Mouse (Mus musculus) hindlimb bud, embryonic 11.5 days (tissue): Measurements from ENCODE around the gene Pzp.

Experiments used
- DNase-seq: peaks from one replicate; pipeline ENCODE4 v3.0.0-alpha.2; 2012; ENCODE audit warnings: low read depth, low spot score; ENCODE audit errors: extremely low spot score

The Pzp gene

DNA sequence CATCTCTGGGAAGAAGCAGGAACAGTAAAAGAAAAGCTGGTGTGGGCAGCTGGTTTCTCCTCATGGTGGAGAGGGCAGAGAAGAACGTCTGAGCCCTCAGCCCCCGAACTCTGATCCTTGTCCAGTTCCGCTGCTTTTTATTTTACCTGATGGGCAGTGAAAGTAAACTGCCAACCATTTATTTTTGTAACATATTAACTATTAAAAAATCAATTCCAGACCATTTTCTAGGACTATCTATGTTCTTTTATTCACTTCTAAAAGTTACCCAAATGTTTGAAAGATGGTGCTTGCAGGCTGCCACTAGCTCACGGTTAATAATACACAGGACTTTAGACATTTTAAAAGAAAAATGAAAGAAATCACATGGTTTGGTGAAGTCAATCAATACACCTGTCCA, at the start of gene Pzp:
Gene Pzp, minus strand, starts transcription at position 120 of the 400 bp plus-strand sequence.
- DNase-seq: no peak

DNA sequence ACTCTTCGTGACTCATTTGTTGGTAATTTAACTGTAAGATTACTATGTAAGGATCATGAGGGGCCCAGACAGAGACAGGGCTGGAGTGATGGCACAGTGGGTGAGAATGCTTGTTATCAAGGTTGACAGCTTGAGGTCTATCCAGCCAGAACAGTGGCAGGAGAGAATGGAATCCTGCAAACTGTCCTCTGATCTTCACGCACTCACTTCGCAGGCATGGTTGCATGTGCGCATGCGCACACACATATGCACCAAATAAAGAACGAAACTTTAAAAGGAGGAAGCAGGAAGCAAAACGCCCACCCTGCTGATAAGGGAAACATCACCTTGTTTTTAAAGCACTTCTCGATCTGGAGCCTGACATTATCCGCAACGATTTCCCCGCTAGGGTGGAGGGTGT, 40.1 kb upstream of the Pzp start:
- no peak for DNase-seq

DNA sequence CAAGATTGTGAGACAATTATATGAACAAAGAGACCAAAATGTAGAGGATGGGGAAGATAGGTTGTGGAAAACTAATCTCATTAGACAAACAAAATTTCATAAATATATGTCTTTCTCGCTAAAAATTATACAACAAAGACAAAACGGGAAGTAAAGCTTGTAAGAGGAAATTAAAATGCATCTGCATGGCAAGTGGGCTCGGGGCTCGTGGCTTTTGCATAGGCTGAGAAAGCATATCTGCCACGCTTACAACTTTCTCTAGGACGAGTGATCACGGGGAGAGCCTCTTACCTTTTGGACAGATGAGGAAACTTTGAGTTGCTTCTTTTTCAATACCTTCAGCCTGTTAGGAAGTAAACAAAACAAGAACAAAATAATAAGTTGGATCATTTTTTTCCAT, 27.5 kb upstream of the Pzp start:
- no peak for DNase-seq

DNA sequence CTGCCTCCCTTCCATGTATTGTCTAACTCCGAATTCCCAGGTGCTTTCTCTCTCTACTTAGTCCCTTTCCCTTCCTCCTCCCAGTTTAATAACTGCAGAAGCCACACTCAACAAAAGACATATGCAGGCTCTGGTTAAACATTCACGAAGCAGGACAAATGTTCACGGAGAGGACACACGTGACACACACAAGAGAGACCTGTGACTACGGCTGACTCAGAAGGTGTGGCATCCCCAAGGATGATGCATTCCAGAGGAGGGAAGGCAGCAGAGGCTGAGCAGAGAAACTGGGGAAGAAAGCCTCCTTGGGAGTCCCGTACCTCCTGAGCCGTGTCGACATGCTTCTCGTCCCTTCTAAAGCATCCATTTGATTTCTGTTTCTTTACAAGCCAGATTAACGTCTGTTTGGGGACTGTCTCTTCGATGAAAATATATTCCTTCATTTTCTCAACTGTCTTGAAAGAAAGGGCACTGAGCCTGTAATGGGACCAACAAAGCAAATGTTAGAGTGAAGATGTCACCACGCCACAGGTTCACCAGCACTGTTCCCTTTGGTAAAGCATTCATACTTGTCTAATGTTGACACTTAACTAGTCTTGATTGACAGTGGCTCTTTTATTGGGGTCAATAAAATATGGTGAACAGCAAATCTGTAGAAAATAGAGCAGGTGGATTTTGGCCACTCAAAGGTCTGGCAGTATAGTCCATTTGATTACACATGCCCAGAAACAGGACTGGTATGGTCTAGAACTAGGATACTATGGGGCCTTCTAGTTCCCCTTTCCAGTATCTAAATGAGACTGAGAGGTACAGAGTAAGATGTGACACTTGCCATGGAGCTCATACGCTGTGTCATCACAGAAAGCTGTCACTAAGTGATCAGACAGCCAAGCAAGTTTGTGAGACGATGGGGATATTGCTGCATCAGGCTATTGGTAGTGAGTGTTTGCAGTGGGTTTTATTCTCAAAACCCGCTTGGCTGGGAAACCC, 23.2 kb upstream of the Pzp start:
- no peak for DNase-seq

DNA sequence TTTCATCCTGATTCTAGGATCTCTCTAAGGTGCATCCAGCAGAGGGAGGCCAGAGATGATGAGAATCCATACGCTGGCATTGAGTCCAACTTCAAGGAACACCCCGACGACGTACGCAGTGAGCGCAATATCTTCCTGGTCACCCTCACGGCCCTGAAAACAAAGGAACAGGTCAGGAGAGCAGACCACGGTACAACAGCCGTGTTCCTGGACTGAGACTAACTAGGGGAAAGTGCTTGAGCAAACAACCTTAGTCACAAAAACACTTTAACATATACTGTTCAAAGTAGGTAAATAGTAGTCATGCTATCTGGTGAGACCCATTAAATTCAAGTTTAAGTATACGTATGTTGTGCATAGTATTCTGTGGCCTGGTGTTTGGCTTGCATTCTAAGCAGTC, 22.0 kb upstream of the Pzp start:
- DNase-seq: no peak

DNA sequence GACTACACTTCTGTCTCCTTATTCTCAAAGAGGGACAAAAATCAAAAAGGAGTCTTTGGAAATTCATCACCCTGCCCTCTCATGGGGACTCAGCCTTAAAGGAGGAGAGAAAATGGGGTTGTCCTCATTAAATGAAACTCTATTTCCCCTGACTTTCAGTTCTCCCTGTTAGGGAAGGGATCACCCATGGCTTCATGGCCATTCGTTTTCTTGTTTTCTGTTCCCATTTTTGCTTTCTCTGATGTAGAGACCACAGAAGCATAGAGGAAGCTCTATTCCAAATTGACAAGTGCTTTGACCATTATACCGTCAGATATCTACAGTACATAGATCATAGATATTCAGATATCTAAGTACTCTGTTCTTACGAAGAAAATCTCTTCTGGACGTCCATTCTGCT, 18.9 kb upstream of the Pzp start:
- no peak for DNase-seq

DNA sequence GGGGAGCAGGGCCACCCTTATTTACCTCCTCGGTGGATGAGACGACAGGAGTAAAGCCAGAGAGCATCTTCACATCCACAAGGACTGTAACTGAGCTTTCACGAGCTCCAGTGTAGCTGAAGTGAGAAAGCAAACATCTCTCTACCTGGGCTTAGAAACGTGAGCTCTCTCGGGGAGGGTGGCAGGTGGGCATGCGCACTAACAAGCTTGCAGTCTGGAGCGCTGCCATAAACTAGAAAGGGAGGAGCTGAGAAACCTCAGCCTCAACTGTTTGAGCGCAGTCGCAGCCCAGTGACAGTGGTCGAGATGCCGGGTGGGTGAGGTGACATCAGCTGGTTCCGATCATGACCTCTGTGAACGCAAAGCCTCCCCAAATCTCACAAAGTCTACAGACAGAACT, 16.7 kb upstream of the Pzp start:
- DNase-seq: no peak

DNA sequence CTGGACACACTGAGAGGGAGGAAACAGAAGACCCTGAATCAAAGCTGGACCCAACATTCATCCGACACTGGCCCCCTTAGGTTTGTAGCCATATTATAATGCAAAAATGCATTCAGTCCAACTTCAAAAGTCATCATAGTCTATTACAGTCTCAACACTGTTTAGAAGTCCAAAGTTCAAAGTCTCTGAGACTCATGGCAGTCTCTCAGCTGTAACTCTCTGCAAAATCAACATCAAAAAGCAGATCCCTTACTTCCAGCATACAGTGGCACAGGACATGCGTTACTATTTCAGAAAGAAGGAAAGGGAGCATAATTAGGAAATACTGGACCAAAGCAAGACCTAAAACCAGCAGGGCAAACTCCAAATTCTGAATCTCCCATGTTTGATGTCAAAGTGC, 8.7 kb upstream of the Pzp start:
- no peak for DNase-seq

DNA sequence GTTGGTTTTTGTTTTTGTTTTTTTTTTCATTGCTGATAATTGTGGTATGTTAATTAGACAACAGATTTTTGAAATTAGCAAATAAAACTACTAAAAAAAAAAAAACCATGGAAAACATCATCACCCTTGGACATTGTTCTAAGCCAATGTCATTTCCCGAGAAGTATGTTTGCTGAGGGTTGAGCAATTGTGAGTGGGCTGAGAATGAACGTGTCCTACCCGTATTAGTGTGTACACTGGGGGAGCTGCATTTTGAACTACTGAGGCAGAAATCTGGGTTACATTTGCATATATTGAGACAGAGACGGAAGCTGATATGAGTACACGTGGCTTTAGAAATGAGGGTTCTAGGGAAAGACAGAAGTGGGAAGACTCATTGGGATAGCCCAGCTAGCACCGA, 6.8 kb upstream of the Pzp start:
- DNase-seq: no peak

DNA sequence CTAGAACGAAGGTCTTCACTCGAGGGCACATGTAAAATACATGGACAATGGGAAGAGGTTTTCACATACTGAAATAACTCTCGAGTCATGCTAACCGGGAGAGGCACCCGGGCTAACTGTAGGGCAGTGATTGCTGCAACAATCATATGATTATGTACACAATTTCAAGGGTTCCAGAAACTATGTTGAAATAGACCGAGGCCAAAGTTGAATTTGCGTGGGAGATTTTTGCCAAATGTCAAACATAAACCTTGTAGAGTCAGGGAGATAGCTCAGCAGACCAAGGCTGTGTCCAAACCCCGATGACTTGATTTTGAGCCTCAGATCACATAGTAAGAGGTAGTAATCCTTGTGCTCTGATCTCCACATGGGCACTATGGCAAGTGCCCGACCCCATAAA, 6.2 kb upstream of the Pzp start:
- no peak for DNase-seq

DNA sequence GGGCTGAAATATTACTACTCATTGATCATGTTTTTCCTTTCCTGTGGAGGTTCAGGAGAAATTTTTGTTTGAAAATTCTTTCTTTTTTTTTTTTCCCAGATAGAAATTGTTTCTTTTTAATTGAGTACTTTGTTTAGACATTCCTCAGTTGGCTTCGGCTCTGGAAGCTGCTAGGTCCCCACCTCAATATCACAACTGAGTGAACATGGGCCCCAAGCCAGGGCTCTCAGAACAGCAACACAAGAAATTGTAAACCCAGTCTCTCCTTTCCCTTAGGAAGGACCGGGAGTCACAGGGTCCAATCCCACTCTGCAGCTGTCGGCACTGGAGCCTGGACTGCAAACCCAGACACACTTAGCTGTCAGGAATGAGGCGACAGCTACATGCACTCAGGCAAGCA, 2.0 kb upstream of the Pzp start:
- no peak for DNase-seq

DNA sequence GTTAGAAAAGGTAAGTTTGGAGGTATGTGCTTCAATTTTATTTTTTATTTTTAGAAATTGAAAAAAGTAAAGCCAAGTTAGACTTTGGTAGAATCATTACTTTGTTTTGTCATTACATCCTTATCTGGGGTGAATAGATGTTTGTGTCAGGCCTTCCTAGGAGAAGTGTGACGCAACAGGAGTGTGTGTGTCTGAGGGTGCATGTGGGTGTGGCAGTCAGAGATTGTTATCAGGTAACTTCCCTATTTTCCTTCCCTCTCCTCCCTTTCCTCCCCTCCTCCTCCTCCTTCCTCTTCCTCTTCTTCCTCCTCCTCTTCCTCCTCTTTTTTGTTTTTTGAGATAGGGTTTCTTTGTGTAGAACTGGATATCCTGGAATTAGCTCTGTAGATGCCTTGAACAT, 590 bp upstream of the Pzp start:
- DNase-seq: no peak

DNA sequence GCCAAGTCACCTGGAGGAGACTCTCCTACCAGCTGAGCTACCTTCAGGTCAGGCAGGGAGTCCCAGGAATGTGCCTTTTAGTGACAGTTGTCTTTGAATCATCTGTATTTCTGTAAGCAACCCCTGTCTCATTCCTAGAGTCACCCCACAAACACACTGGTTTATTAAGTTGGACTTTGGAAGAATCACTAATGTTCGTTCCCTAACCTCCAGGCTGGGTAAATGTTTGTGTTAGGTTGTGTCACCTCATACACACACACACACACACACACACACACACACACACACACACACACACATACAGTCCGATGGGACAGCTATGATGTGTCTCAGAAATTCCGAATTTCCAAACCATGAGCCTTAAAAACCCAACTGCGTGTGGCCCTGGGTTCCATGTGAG, 719 bp downstream of the Pzp start:
- DNase-seq: no peak

DNA sequence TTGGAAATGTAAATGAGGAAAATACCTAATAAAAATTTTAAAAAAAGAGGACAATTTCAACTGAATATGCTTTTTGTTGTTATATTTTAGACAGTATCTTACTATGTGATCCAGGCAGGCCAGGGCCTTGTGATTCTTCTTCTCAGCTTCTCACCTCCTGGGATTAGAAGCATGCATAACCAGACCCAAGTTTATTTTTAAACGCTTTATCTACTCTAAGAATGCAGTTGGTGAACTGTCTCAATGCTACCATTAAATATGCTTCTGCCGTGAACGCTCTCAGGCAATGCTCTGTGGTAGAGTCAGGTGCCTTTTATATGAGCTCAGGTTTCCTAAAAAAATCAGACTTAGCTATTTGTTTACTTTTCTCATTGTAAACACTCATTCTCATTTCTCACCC, 3.2 kb downstream of the Pzp start:
- no peak for DNase-seq

DNA sequence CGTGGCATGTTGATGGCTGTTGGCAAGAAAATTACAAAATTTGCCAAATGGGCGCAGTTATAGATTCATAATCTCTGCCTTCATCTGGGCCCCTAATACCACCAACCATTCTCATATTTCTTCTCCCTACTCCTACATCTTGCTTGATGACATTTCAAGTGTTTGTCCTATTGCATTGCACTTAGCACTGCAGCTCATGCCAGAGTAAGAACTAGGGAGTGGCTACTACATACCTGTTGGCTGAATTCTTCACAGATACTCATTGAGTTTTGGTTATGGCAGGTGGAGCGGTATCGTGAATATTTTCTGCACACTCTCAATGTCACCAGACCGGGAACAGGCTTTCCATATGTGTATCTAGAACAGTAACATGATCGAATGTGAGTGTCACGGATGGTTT, 7.4 kb downstream of the Pzp start:
- no peak for DNase-seq

DNA sequence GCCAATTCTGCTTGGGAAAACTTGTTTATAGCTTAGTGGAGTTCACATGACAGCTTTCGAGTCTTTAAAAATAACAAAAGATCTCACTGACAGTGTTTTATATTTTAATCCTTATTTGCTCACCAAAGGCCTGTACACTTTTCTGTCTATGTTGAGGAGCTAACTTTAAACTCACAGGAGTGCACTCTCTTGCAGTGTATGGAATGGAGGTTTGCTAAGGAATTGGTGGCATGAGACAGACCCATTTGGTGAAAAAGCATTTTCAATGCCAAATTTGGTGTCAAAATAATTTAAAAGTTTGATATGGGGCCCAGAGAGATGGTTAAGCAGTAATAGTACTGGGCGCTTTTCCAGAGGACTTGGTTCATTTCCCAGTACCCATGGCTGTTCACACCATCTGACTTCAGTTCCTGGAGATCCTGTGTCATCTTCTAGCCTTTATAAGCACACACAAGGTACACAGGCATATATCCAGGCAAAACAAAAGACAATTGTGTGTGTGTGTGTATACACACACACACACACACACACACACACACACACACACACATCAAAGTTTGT, 20.8 kb downstream of the Pzp start:
- DNase-seq: no peak

DNA sequence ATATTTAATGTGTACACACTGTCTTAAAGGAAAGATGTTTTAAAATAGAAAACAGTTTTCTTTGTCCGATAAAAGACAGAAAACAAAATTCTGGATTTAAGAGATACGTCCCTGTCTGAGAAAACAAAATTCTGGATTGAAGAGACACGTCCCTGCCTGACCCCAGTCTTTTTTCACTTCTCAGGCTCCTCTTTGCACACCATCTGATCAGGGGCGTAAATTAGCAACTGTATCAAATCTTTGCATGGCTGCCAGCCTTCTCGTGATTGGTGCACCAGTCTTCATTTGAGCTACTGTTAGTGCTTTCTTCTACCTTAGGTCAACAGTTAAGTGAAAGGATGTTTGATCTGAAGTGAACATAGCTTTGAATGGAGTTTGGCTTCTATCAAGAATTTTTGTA, 21.8 kb downstream of the Pzp start:
- DNase-seq: no peak

DNA sequence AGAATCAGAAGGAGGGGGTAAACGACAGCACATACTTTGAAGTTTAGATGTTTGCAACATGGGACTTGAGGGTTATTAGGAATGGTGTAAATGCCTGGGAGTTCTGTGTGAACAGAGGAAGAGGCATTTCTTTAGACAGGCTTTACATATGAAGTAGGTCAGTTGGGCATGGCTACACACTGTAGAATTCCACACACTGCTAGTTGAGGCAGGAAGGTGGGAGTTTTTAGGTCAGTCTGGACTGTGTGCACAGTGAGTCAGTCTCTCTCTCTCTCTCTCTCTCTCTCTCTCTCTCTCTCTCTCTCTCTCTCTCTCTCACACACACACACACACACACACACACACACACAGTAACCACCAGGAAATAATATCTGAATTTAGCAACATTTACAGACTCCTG, 31.2 kb downstream of the Pzp start:
- no peak for DNase-seq

DNA sequence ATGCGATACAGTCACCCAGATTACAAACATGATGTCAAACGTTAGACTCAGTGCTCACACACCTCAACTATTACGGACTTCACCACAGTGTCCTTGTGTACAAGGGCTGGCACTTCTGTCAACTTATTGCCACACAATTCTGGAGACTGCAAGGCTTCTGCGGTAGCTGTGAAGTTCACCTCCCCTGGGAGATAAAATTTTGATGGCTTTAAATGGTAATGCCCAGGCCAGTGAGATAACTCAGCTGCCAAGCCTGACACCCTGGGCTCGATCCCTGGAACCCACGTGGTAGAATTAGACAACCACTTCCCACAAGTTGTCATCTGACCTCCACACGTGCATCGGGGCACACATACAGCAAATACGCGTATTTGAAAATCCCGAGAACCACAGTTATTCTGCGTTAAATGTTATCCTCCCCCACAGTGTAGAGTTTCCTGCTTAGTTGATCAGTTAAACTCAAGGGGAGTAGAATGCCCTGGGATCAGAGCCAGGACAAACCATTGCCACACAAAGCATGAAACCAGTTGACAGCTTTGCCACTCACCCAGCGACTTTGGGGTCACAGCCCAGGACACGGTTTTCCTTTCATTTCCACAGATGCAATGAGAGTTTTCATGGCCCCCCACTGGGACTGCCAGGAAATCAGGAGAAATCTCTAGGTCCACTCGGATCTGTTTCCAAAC, 31.7 kb downstream of the Pzp start:
- DNase-seq: no peak

DNA sequence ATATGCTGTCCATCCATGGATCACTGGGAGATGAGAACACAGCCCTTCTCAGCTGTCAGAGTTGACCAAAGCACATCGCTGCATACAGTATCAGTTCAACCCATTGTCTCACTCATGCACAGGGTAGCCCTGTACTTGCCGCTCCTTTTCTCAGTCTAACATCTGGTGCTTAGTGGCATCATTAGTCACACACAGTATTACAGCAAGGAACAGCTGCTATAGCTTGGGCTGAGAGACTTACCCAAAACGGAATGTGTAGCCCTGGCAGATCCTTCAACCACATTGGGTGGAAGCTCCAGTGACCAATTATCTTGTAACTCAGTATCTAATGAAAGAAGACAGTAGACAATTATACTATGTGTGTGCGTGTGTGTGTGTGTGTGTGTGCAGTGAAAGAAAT, 34.6 kb downstream of the Pzp start:
- no peak for DNase-seq

DNA sequence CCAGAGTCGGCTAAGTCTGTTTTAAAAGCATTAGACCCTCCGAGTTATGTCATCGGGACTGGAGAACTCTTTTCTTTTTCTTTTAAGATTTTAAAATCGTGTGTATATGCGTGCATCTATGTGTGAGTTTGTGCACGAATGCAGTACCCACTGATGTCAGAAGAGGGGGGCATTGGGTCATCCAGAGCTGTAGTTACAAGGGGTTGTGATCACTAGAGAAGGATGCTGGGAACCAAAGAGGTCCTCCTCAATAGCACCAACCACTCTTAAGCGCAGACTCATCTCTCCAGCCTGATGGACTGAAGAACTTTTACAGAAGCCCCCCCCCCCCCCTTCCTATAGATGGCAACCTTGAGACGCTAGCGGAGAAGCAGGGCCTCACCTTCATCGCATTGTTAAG, 36.4 kb downstream of the Pzp start:
- no peak for DNase-seq

DNA sequence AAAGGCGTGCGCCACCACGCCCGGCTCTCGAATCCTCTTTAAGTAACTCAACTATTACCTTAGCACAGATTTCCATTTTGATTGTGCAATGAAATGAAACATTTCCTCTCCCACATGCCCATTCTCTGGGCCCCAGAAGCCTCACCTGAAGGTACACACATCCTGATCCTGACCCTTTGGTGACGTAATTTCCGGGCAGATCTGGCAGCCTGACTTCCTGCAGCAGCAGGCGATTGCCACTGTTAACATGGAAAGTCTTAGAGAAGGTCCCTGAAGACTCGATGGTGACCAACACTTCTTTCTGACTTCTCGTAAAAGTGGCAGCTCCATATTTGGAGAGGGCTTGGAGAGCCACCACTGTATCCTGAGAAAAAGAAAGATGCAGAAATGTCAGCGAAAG, 38.8 kb downstream of the Pzp start:
- no peak for DNase-seq
